Mouse (Mus musculus): ENCODE measurements around the gene Myo1e. TPM values are rescaled to one million over a fixed set of nuclear protein-coding genes. Genes with fewer than 3 reads are reported as not detected.
"Not testable (repeated sequence)": the region's sequence is repeated elsewhere in the genome, so short reads cannot be mapped to it uniquely, and the experiment has no call there.

The Myo1e gene
- polyA plus RNA-seq, 1 experiment = 15.4 TPM

DNA sequence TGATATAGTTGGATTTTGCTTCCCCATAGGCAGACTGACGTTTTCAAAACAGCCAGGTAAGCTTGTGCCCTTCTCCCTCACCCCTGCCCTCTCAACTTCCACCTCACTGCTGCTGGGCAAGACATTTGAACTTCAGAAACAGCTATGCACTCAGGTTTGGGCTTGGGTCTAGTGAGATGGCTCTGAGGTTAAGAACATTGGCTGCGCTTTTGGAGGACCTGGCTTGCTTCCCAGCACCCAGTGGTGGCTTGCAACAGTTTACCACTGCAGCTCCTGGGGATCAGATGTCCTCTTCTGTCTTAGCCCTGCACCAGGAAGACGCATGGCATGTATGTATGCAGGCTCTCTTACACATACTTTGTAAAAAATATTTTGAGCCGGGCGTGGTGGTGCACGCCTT is 40.9 kb downstream of the Myo1e start:
- H3K36me3 ChIP-seq (ENCODE audit: control insufficient read depth, insufficient read depth, low read length) = no peaks in the 10 kb centered on the region
- TF ChIP-seq CTCF (IDR thresholded peaks at IDR 0.05; ENCODE audit: extremely low read depth, insufficient read depth, insufficient read length, insufficient replicate concordance) = no peak
- TF ChIP-seq POLR2A (IDR thresholded peaks at IDR 0.05; ENCODE audit: low read depth, low read length) = no peak
- H3K4me1 ChIP-seq (ENCODE audit: control insufficient read depth, insufficient read depth, insufficient read length) = peaks cover 30% of the 10 kb centered on the region; the same call in 1 of the 2 replicates
- no peak overlapping the region for H3K27ac ChIP-seq (ENCODE audit: insufficient read depth, low read length)
- H3K27me3 ChIP-seq (ENCODE audit: control insufficient read depth, insufficient read depth, low read length) = no peaks in the 10 kb centered on the region
- no peak for DNase-seq (ENCODE audit: low read depth in 1 of 2, low spot score in 2 of 2)
- 84% methylated on average over 6 of the region's 6 CpGs for WGBS
- H3K4me3 ChIP-seq (ENCODE audit: extremely low read depth, insufficient read depth, insufficient read length) = no peak overlapping the region

DNA sequence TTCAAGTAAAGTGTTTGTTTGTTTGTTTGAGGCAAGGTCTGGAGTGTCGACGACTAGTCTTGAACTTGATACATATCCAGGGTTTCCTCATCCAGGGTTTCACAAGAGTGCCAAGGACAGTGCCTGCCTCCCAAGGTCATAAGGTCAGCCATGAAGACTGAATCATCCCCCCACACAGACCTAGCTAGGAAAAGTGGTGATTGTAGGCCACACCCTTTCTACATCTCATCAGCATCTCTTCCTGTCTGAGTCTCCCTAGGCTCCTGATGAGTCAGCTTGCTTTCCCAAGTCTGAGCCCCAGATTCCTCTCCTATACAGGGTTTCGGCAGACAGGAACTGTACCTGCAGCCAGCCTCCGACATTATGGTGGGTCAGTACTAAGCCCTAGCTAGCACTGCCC is 41.7 kb downstream of the Myo1e start:
- no peaks in the 10 kb centered on the region for H3K36me3 ChIP-seq (ENCODE audit: control insufficient read depth, insufficient read depth, low read length)
- no peak overlapping the region for H3K4me3 ChIP-seq (ENCODE audit: extremely low read depth, insufficient read depth, insufficient read length)
- H3K27ac ChIP-seq (ENCODE audit: insufficient read depth, low read length) = no peak overlapping the region
- no peaks in the 10 kb centered on the region for H3K27me3 ChIP-seq (ENCODE audit: control insufficient read depth, insufficient read depth, low read length)
- DNase-seq (ENCODE audit: low read depth in 1 of 2, low spot score in 2 of 2) = no peak
- 83% methylated on average over 4 of the region's 4 CpGs for WGBS
- H3K4me1 ChIP-seq (ENCODE audit: control insufficient read depth, insufficient read depth, insufficient read length) = peaks cover 25% of the 10 kb centered on the region; the same call in 1 of the 2 replicates
- TF ChIP-seq CTCF (IDR thresholded peaks at IDR 0.05; ENCODE audit: extremely low read depth, insufficient read depth, insufficient read length, insufficient replicate concordance) (no peak), POLR2A (IDR thresholded peaks at IDR 0.05; ENCODE audit: low read depth, low read length) (no peak)

DNA sequence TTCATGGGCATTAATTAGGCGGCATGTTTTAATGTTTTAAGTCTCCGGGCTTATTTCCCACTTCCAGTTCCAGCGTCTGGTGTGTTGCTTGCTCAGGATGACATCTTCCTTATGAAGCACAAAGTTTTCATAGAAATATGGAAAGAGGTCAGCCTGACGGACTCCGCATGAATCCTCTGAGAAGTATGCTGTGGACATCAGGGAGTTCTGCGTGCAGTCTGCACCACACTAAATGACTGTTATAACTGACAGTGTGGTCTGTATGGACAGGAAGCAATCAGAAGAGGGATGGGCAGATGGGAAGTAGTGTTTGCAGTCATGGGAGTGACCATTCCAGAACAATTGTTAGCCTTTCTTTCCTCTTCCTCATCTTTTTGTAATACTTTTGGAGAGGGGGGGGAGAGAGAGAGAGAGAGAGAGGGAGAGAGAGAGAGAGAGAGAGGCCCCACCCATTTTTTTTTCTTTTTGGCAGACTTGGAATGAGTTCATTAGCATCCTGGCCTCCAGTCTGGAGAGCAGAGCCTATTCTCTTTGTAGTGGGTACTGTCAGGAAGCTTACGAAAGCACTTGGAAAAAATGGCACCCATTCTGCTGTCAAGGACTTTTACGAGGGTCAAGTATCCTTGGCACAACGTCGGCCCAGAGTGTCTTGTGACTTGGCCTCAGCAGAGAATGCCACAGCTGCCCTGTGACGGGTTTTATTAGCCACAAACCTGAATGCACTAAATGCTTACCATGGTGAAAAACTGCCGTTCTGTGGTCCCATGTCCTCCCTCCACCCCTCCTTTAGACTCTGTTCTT is 42.9 kb downstream of the Myo1e start:
- Histone ChIP-seq H3K4me1 (ENCODE audit: control insufficient read depth, insufficient read depth, insufficient read length) (peaks cover 16% of the 10 kb centered on the region; the same call in 1 of the 2 replicates), H3K27me3 (ENCODE audit: control insufficient read depth, insufficient read depth, low read length) (no peaks in the 10 kb centered on the region), H3K27ac (ENCODE audit: insufficient read depth, low read length) (no peak overlapping the region), H3K36me3 (ENCODE audit: control insufficient read depth, insufficient read depth, low read length) (no peaks in the 10 kb centered on the region), H3K4me3 (ENCODE audit: extremely low read depth, insufficient read depth, insufficient read length) (no peak overlapping the region)
- 65% methylated on average over 12 of the region's 12 CpGs for WGBS
- TF ChIP-seq CTCF (IDR thresholded peaks at IDR 0.05; ENCODE audit: extremely low read depth, insufficient read depth, insufficient read length, insufficient replicate concordance) = no peak
- TF ChIP-seq POLR2A (IDR thresholded peaks at IDR 0.05; ENCODE audit: low read depth, low read length) = no peak
- DNase-seq (ENCODE audit: low read depth in 1 of 2, low spot score in 2 of 2) = no peak

DNA sequence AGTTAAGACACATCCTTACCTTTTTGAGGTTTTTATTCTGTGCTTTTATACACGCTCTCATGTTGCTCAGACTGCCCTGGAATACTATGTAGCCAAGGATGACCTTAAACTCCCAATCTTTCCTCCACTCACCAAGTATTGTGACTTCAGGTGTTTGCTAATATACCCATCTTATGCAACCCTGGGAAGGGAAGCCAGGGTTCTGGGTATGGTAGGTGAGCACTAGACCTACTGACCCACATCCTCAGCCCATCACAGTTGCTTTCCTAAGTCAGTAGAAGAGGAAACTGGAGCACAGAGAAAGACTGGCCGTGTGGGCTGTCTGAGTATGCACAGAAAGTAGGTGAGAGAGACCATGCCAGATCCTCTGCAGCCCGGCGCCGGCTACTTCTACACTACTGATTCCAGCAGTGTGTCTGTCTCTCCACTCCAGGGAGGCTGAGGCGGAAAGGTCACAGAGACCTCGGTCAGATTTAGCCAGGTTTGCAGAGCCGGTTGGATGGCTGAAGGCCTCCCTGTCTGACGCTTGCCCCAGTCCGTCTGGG is 44.4 kb downstream of the Myo1e start:
- H3K4me1 ChIP-seq (ENCODE audit: control insufficient read depth, insufficient read depth, insufficient read length) = peaks cover 15% of the 10 kb centered on the region
- no peaks in the 10 kb centered on the region for H3K36me3 ChIP-seq (ENCODE audit: control insufficient read depth, insufficient read depth, low read length)
- 86% methylated on average over 10 of the region's 10 CpGs for WGBS
- H3K27me3 ChIP-seq (ENCODE audit: control insufficient read depth, insufficient read depth, low read length) = no peaks in the 10 kb centered on the region
- TF ChIP-seq CTCF (IDR thresholded peaks at IDR 0.05; ENCODE audit: extremely low read depth, insufficient read depth, insufficient read length, insufficient replicate concordance) (no peak), POLR2A (IDR thresholded peaks at IDR 0.05; ENCODE audit: low read depth, low read length) (no peak)
- H3K27ac ChIP-seq (ENCODE audit: insufficient read depth, low read length) = no peak overlapping the region
- no peak for DNase-seq (ENCODE audit: low read depth in 1 of 2, low spot score in 2 of 2)
- H3K4me3 ChIP-seq (ENCODE audit: extremely low read depth, insufficient read depth, insufficient read length) = no peak overlapping the region

DNA sequence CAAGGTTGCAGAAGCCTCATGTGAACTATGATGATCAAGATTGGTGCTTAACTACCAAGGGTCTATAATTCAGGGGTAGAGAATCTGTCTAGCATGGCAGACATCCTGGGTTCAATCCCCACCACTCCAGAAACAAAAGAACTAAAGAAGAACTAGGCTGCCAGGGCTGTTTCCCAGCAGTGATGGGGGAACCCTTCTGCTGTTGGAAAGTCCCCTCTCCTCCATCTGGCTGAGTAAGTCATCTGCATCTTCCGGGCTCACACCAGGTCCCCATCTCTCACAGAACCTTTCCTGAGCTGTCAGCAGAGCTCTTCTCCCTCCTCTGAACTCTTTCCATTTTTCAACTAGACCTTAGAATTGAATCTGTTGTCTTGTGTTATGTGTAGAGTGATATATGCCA is 45.9 kb downstream of the Myo1e start:
- Histone ChIP-seq H3K27ac (ENCODE audit: insufficient read depth, low read length) (no peak overlapping the region), H3K27me3 (ENCODE audit: control insufficient read depth, insufficient read depth, low read length) (no peaks in the 10 kb centered on the region), H3K4me1 (ENCODE audit: control insufficient read depth, insufficient read depth, insufficient read length) (peaks cover 25% of the 10 kb centered on the region), H3K36me3 (ENCODE audit: control insufficient read depth, insufficient read depth, low read length) (no peaks in the 10 kb centered on the region), H3K4me3 (ENCODE audit: extremely low read depth, insufficient read depth, insufficient read length) (no peak overlapping the region)
- 81% methylated on average over 1 of the region's 1 CpGs for WGBS
- no peak for TF ChIP-seq POLR2A (IDR thresholded peaks at IDR 0.05; ENCODE audit: low read depth, low read length)
- TF ChIP-seq CTCF (IDR thresholded peaks at IDR 0.05; ENCODE audit: extremely low read depth, insufficient read depth, insufficient read length, insufficient replicate concordance) = no peak
- no peak for DNase-seq (ENCODE audit: low read depth in 1 of 2, low spot score in 2 of 2)

DNA sequence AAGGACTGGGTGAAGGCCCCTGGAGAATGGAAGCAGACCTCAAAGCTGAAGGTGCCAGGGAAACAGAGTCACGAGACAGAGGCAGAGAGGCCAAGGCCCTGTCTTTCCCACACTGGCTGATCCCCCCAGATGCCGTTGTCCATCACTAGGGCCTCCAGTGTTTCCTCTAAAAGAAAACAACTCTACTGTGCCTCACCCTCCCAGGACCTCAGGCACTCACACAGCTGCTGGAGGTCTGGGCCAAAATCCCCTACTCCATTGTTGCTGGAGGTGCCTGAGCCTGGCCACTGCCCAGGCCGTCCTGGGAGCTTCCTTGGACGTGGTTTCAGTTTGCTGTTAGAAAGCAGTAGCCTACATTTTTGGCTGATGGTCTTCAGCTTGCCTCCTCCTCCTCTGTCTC is 47.9 kb downstream of the Myo1e start:
- 83% methylated on average over 4 of the region's 4 CpGs for WGBS
- H3K4me3 ChIP-seq (ENCODE audit: extremely low read depth, insufficient read depth, insufficient read length) = no peak overlapping the region
- no peaks in the 10 kb centered on the region for H3K36me3 ChIP-seq (ENCODE audit: control insufficient read depth, insufficient read depth, low read length)
- no peak for DNase-seq (ENCODE audit: low read depth in 1 of 2, low spot score in 2 of 2)
- H3K4me1 ChIP-seq (ENCODE audit: control insufficient read depth, insufficient read depth, insufficient read length) = peaks cover 28% of the 10 kb centered on the region
- TF ChIP-seq CTCF (IDR thresholded peaks at IDR 0.05; ENCODE audit: extremely low read depth, insufficient read depth, insufficient read length, insufficient replicate concordance) (no peak), POLR2A (IDR thresholded peaks at IDR 0.05; ENCODE audit: low read depth, low read length) (no peak)
- no peak overlapping the region for H3K27ac ChIP-seq (ENCODE audit: insufficient read depth, low read length)
- no peaks in the 10 kb centered on the region for H3K27me3 ChIP-seq (ENCODE audit: control insufficient read depth, insufficient read depth, low read length)

DNA sequence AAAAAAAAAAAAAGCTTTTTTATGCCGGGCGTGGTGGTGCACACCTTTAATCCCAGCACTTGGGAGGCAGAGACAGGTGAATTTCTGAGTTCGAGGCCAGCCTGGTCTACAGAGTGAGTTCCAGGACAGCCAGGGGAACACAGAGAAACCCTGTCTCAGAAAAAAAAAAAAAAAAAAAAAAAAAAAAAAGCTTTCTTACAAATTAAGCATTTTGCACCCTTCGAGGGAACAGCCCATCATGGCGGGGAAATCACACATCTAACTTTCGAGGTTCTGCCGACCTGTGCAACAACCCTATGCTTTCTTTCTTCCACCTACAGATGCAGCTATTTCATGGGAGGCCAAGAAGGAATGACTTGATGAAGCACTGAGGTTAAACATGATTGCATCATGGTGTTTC is 48.9 kb downstream of the Myo1e start:
- not testable (repeated sequence) for H3K36me3 ChIP-seq (ENCODE audit: control insufficient read depth, insufficient read depth, low read length); DNase-seq (ENCODE audit: low read depth in 1 of 2, low spot score in 2 of 2); H3K27ac ChIP-seq (ENCODE audit: insufficient read depth, low read length); H3K27me3 ChIP-seq (ENCODE audit: control insufficient read depth, insufficient read depth, low read length); H3K4me3 ChIP-seq (ENCODE audit: extremely low read depth, insufficient read depth, insufficient read length)
- peaks cover 36% of the 10 kb centered on the region for H3K4me1 ChIP-seq (ENCODE audit: control insufficient read depth, insufficient read depth, insufficient read length)
- 92% methylated on average over 7 of the region's 7 CpGs for WGBS

Measured in spleen, adult 2 months (tissue).